Mouse (Mus musculus) ovary, postnatal 36 days (tissue): Measurements from ENCODE around the gene Msmo1.

Experiments used
- DNase-seq: peaks from one replicate; pipeline ENCODE4 v3.0.0; 2022; ENCODE audit warnings: low spot score, mixed read lengths

Gene Msmo1

DNA sequence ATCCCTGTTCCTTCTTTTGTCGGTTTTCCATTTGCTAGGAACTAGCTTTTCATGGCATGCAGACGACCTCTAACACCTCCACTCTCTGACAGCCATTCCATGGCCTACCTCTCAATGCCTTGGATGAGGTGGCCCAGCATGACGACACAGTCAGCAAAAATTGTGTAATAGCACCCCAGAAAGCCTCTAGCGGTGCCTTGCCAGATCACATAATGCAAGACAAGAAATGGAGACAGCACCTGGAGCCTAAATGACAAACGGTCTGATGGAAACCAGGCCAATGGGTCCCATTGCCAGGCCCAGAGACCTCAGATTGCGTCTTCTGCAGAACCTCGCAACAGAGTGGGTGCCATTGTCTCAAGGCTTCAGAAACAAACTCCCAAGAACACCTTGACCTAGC is 21.1 kb downstream of the Msmo1 start:
- no peak for DNase-seq

DNA sequence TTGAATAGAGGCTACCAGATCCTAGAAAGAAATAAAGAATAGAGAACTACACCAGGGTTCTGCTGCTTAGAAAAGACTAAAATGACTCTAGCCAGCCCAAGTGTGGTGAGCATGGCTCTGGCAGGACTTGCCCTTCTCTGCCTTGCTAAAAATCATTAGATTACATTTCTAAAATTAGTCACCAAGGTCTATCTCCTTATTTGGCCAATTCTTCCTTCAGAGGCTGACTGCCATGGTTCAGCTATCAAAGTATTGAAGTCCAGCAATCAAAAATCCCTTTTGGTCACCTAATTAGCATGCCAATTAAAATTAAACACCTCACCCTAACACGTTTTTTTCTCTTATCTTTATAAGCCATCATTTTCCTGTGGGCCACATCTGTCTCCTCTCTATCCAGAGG is 22.0 kb downstream of the Msmo1 start:
- DNase-seq: no peak

DNA sequence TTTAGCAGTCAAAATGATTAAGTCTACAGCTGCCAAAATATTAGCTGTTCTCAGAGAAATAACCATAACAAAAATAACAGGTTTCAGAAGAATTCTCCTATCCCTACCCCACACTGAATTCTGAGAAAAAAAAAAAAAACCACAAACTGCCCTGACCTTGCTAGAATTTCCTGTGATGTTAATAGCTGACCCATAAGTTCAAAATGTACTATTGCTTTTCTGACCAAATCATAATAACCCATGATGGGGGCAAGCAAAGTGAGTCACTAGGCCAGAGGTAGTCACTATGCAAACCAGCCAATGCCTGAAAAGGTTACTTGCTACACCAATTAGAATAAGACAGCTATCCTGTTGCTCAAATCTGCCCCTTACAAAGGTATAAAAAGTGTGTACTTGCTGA is 26.1 kb downstream of the Msmo1 start:
- no peak for DNase-seq

DNA sequence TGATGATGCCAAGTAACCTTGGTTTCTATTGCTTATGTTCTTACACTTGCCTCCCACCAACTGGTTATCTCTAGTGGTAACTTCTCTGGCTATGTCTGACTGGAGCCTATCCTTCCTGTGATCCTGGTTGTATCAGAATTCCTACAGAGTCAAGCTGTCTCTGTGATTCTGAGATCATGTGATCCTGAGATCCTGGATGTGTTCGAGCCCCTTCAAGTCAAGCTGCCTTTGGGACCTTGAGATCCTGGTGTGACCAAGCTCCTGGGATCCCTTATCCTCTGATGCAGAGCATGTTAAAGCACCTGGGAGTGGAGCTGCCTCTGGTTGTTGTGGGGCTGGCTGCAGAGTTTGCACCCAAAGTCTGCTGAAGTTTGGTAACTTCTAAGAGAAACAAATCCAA is 30.4 kb downstream of the Msmo1 start:
- DNase-seq: no peak

DNA sequence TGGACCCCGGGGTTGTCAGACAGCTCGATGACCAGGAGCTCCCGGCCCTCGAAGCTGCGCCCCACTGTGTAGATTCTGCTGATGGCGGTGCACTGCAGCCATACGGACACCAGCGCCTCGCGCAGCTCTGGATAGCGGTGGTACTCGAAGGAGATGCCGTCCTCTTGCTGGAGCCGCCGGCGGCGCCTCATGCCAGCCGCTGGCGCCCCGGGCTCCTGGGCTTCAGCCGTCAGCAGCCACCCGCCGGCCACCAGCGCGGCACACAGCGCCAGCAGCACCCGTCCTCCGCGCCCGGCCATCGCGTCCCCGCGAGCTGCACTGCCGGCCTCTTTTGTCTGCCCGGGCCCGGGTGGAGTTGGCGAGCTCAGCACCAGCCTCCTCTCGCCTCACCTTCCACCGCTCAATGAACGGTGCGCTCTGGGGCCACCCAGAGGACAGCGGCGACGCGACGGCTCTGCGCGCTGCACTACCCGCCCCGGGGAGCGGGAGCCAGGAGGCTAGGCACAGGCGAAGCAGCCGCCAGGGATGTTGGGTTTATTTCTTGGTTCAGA is 40.9 kb downstream of the Msmo1 start, which contains the start of gene Cpe:
Cpe (minus strand) TSS at position 404 of the 551 bp plus-strand sequence.
- peak; percentile 89 for DNase-seq

DNA sequence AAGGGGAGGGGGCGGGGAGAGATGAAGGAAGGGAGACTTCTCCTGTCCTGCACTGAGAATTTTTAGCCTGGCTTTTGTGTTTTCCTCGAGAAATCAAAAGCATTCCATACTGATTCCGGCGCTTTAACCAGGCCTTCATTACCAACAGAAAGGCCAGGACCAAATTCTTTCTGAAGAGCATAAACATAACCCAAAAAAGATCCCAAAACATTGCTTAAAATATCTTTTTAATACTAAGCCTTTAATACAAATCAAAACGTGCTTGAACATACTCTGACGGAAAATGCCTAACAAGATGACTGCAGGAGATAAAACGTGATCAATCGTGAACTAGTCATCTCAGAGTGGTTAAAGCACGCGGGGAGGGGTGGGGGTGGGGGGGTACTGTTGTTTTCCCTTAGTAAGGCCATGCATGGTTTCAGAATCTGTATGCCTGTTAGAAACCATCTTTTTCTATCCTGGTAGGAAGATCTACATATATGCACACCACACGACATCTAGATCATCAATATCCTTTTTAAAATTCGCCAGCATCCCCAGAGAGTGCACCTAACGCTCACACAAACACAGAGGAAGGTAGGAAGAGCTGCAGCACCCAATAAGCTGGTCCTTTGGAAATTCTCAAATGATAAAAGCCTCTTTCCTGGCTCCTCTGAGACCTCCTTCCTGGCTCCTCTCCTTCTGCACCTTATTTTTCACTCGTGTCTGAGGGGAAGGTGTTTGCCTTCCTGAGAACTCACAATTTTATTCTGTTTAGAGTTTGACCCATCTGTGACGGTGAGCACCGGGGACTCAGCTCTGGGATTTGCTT is 41.8 kb downstream of the Msmo1 start:
- no peak for DNase-seq

DNA sequence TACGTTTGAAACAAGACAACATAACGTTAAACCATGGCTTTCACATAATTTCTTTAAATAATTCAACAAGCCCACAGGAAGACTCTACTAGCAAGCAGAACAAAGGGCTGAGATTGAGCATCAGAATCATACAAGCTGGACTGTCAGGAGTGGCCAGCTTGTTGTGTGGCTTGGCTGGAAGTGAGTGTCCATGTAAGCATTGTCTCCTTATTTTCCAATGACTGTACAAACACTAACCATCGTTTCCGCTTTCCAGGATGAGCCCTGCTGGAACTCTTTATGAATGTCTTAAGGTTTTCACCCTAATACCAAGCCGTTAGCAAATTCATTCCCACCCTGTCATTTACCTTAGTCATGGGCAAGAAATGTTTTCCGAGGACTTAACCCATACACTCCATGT is 42.7 kb downstream of the Msmo1 start:
- no peak for DNase-seq

DNA sequence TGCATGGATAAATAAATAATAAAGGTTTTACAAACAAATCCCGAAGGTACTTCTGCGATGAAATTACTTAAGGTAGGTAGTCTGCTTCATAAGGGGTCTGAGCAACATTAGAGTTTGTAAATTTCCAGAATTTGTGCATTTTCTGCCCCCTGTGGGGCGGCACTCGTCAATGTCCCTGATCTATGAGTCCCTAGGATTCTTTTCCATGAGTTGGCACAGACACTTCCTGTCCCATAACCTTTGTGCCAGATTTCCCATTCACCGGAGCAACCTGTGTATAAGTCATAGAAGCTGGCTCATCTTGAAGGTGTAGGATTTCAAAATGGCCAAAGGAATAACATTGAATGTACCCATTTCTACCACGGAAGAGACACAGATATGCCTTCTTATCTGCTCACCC is 43.3 kb downstream of the Msmo1 start:
- DNase-seq: no peak

DNA sequence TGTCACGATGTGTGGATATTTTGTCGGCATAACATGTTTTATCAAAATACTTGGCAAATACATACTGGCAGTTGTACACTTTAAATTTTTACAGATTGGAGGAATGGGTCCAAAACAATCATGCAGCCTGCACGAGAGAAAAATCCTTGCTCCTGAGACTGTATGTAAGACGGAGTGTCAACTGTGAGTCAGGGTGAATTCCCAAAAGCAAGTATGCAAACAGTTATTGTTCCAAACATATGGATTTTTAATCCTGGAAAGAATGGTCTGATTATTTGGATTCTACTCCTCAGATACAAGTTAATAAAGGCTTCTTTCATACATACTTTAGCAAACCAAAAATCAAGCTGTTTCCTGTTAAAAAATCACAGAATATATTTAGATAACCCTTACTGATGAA is 44.9 kb downstream of the Msmo1 start:
- DNase-seq: no peak

DNA sequence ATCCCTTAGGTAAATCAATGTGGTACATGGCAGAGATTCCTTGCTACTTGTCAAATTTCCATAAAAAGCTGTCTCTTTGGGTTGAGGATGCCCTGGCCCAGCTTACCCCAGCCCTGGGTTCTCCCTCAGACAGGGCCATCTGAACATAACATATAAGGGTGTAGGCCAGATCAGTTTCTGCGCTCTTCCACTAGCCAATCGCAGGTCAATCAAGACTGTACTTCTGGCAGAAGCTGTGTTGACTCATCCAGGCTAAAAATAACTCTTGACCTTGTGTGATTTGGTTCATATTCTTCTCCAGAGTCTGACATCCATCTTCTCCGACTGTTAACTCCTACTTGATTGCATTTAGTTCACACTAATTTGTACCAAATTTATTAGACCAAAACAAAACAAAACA is 45.4 kb downstream of the Msmo1 start:
- no peak for DNase-seq

DNA sequence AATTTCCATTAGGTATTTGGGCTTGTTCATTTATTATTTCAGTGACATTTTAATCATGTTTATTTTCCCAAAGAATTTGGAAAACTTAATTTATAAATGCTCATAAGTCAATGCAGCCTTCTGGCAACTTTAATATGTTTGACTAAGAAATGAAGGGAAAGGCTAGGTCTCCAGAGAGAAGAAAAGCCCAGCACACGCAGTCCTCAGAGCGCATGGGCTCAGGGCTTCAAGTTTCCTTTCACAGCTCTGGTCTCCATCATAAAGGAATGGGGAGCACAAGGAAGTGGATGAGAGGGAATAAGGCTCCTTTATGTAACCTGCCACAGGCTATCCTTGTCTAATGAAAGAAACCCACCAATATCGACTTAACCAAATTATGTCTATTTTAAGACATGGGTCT is 51.1 kb downstream of the Msmo1 start:
- DNase-seq: no peak

DNA sequence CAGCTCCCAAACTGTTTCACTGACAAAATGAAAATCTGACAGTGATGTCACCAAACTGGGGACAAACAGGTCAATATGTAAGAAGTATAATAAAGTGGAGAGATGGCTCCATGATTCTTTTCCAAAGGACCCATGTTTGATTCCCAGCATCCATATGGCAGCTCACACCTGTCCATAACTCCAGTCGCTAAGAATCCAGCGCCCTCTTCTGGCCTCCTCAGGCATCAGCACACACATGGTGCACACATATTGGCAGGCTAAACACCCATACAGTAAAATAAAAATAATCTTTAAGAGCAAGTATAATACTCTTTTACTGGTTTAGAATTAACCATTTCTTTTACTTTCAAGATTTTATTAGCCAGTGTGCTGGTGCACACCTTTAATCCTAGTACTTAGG is 57.2 kb downstream of the Msmo1 start:
- DNase-seq: no peak

DNA sequence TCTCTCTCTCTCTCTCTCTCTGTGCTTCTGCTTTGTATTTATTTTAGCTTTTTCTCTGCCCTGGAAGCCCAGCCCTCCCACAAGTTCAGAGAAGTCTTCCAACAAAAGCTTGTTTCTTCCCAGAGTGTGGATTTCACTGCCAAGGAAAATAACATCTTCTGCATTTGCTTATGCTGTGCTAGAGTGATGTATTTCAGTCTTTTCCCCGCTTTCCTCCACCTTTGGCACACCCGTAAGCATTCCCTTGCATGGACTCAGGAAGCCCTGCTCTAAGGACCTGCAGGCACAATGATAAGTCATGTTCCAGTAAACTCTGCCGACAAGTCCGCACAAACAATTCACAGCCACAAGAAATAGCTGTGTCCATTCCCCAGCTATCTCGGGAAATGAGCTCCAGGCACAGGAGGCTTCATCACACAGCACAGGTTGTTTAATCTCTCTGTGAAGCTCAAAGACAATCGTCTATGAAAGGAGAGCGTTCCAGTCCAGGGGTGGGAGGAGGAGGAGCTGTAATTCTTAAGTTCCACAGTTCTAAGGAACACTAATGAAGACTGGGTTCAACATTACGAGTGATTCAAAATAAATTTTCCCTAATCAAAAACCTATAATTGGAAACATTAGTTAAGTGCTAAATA is 58.5 kb downstream of the Msmo1 start:
- DNase-seq: no peak

DNA sequence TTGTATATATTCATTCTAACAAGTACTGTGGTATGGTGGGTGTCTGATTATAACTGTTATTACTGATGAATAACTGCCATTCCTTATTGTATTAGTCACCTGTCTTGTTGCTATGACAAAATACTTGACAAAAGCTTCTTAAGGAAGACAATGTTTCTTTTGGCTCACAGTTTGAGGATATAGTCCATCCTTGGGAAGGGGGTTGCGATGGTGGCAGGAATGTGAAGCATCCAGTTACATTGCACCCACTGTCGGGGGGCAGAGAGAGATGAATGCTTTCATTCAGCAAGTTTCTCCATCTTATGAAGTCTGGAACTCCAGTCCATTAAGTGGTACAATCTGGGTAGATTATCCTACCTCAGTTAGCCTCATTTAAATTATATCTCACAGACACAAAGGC is 60.7 kb downstream of the Msmo1 start:
- DNase-seq: no peak

DNA sequence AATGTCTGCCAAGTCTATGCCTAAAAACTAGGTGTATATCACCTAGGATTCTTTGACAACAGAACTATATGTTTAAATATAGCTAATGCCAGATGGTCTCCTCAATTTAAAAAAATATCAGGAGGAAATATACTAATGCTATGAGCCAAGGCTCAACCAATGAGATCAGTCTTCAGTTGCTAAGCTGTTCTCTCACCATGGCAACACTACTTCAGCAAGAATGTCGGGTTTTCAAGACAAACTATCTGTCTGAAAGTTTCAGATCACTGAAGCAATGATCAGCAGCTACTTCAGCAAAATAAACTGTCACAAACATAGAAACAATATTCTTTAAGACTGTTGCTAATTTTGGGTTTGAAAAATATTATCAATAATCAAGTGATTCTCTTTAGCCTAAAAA is 61.7 kb downstream of the Msmo1 start:
- DNase-seq: no peak
